Mouse (Mus musculus): ENCODE results near the gene Dand5. TPM values are rescaled to one million over a fixed set of nuclear protein-coding genes. Genes with fewer than 3 reads are reported as not detected.

Gene Dand5
- polyA plus RNA-seq (2016; fragmentation: Nextera tagmentation; extraction: Ambion mirVana) = 4.6 and 6.2 TPM in 2 replicates

DNA sequence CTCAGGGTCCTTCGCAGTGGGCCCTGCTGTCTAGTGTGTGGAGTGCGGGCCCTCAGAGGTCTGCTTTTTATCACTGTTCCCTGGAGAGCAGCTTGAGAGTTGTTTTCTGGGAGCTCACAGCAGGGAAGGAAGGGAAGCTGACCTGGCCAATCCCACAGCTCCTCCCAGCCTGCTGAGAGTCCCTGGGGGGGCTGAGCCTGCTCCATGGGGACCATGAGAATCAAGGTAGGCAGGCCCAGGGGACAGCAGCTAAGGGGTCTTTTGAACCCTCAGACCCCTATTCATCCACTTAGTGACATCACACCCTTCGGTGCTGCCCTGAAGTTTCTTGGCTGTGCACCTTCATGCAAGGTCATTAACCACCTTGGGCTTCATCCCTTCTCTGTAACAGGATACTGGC is at the start of gene Dand5:
TSS of gene Dand5 (minus strand) at position 101 of the 400 bp plus-strand sequence.
- 19% methylated on average over 3 of the region's 3 CpGs for WGBS
- peak within 1 kb of the TSS; percentile 60 for H3K4me2 ChIP-seq

DNA sequence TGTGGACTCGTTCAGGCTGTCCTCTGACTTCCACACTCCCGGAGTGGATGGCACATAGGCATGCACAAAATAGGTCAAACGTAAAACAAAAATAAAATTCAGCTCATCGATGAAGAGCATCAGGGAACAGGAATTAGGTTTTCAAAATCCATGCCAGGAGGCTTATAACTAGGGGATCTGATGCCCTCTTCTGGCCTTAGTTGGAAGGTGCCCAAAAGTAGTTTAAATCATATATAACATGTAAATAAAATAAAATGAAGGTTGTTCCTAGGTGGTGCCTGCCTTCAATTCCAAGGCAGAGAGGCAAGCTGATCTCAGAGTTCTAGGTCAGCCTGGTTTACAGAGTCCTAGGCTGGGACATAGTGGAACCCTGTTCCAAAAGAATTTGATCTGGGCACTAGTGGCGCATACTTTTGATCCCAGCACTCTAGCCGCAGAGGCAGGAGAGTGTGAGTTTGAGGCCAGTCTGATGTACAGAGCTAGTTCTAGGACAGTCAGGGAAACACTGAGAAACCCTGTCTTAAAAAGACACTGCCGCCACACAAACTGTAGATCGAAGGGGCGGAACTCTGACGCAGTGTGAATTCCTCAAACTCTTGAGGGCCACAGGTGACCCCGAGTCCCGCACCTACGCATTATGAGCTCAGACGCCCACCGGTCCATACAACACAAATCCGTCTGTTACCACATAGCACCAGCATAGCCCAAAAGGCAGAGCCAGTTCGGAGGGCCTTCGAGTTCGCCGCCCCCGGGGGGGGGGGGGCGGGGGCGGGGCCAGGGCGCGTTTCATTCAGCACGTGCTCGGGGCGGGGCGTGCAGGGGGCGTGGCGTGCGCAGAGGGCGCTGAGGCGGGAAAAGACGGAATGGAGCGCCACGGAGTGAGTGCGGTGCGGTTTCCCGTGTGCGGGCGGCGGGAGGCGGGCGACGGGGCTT is 49.0 kb upstream of the Dand5 start, which contains the start of gene Syce2:
TSS of gene Syce2 (plus strand) at position 736 of the 933 bp plus-strand sequence.
- H3K36me3 ChIP-seq = peaks cover 35% of the 10 kb centered on the region
- peaks cover 15% of the 10 kb centered on the region for H3K4me1 ChIP-seq (replicated peaks)
- H3K9me3 ChIP-seq (replicated peaks) = no peaks in the 10 kb centered on the region
- WGBS = 12% methylated on average over 45 of the region's 46 CpGs
- no peak within 1 kb of the TSS for H3K27ac ChIP-seq (ENCODE audit: poor library complexity, severe bottlenecking)
- peaks cover 4% of the 10 kb centered on the region; the same call in 1 of the 2 replicates for H3K27me3 ChIP-seq (replicated peaks)
- H3K4me2 ChIP-seq = peak within 1 kb of the TSS; percentile 95
- peak within 1 kb of the TSS; percentile 70 for H3K9ac ChIP-seq
- peak; percentile 80 for ATAC-seq (ENCODE audit: insufficient number of reproducible peaks, low FRiP score)
- peak within 1 kb of the TSS; percentile 52 for H3K4me3 ChIP-seq

More for the DNA sequence above, at the start of gene Dand5:
- H3K9ac ChIP-seq = 0 out of 2 replicates have a peak within 1 kb of the TSS, but pooled peaks have one; percentile 27
- peak within 1 kb of the TSS; percentile 16; the same call in 1 of the 2 replicates for H3K4me3 ChIP-seq
- H3K36me3 ChIP-seq = no peaks in the 10 kb centered on the region
- H3K27ac ChIP-seq (ENCODE audit: poor library complexity, severe bottlenecking) = no peak within 1 kb of the TSS
- H3K27me3 ChIP-seq (replicated peaks) = no peaks in the 10 kb centered on the region
- ATAC-seq (ENCODE audit: insufficient number of reproducible peaks, low FRiP score) = no peak
- H3K4me1 ChIP-seq (replicated peaks) = peaks cover 25% of the 10 kb centered on the region
- H3K9me3 ChIP-seq (replicated peaks) = no peaks in the 10 kb centered on the region

DNA sequence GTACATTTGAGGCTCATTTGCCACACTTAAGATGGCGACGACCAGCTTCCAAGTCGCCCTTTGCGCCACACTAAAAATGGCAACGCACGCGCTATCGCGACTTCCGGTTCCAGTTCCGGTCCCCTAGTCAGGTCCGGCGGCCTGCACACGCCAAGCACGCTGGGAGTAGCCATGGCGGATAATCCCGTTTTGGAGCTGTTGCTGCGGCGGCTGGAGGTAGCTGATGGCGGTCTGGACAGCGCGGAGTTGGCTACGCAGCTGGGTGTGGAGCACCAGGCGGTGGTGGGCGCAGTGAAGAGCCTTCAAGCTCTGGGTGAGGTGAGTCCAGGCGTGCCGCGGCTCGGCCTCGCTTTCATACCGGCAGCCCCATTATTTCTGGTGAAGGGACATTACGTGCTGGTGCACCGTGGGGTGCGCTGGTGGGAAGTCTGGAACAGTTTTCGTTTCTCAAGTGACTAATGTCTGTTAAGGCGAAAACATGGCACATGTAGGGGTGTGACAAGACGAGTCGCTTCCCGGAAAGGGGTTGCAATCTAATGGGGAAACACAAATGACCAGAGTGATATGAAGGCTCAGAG is 34.3 kb upstream of the Dand5 start, which contains the start of gene Farsa:
TSS of gene Farsa (plus strand) at position 126 of the 578 bp plus-strand sequence.
- H3K9me3 ChIP-seq (replicated peaks) = no peaks in the 10 kb centered on the region
- peak within 1 kb of the TSS; percentile 94 for H3K4me2 ChIP-seq
- H3K27me3 ChIP-seq (replicated peaks) = no peaks in the 10 kb centered on the region
- peak within 1 kb of the TSS; percentile 76 for H3K27ac ChIP-seq (ENCODE audit: poor library complexity, severe bottlenecking)
- peaks cover 12% of the 10 kb centered on the region for H3K4me1 ChIP-seq (replicated peaks)
- under 1% methylated on average over 39 of the region's 39 CpGs for WGBS
- H3K9ac ChIP-seq = peak within 1 kb of the TSS; percentile 94
- H3K4me3 ChIP-seq = peak within 1 kb of the TSS; percentile 94
- peak; percentile 89 for ATAC-seq (ENCODE audit: insufficient number of reproducible peaks, low FRiP score)
- peaks cover 30% of the 10 kb centered on the region for H3K36me3 ChIP-seq

DNA sequence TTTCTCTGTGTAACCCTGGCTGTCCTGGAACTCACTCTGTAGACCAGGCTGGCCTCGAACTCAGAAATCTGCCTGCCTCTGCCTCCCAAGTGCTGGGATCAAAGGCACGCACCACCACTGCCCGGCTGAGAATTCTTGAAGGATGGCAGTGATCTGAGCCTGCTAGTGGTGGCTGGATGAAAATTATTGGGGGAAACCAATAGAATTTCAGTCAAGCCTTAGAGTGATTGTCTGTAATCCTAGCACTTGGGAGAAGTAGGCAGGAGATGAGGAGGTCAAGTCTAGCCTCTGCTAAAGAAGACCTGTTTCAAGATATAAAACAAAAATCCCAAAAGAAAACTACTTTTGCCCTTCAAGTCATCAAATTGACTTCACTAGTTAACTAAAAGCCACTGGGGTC is 33.8 kb upstream of the Dand5 start:
- H3K27ac ChIP-seq (ENCODE audit: poor library complexity, severe bottlenecking) = no peak overlapping the region
- peaks cover 12% of the 10 kb centered on the region for H3K4me1 ChIP-seq (replicated peaks)
- no peaks in the 10 kb centered on the region for H3K27me3 ChIP-seq (replicated peaks)
- H3K36me3 ChIP-seq = peaks cover 25% of the 10 kb centered on the region
- peak overlapping the region; percentile 94; the same call in 1 of the 2 replicates for H3K4me3 ChIP-seq
- peak overlapping the region; percentile 94; the same call in 1 of the 2 replicates for H3K4me2 ChIP-seq
- no peaks in the 10 kb centered on the region for H3K9me3 ChIP-seq (replicated peaks)
- ATAC-seq (ENCODE audit: insufficient number of reproducible peaks, low FRiP score) = peak; percentile 2; the same call in 1 of the 2 replicates
- WGBS = 89% methylated on average over 3 of the region's 3 CpGs
- no peak overlapping the region for H3K9ac ChIP-seq

DNA sequence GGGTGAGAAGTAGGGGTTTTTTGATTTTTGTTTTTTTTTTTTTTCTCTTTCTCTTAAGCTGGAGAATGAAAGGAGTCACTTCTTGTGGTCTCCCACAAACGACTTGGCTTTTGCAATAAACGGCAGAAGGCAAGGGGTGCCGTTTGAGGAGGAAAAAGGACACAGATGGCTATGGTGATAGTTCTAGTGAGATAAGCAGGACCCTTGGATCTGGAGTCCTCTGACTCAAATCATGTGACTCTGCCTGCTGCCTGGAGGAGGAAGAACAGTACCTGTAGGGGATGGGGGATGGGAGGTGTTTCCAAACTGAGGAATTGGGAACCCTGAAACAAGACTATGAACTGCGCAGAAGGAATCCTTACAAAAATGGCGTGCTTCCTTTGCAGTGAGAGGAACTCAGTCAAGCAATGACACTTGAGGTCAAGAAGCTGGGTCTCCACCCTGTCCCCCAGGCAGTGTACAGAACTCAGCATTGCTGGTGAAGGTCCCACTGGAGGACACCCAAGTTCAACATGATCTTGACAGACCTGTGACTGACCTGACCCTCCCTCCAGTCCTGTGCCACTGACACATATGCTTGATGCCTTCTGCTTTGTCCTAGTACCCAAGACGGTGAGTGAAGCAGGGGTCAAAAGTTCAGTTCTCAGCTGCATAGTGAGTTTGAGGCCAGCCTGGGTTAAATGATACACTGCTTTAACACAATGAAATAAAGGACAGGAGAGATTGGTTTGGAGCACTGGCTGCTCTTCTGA is 25.2 kb upstream of the Dand5 start:
- H3K27ac ChIP-seq (ENCODE audit: poor library complexity, severe bottlenecking) = peak overlapping the region; percentile 91
- H3K4me3 ChIP-seq = peak overlapping the region; percentile 91
- ATAC-seq (ENCODE audit: insufficient number of reproducible peaks, low FRiP score) = no peak
- H3K27me3 ChIP-seq (replicated peaks) = no peaks in the 10 kb centered on the region
- peaks cover 25% of the 10 kb centered on the region for H3K36me3 ChIP-seq
- H3K4me1 ChIP-seq (replicated peaks) = peaks cover 28% of the 10 kb centered on the region
- WGBS = 36% methylated on average over 6 of the region's 6 CpGs
- H3K9me3 ChIP-seq (replicated peaks) = no peaks in the 10 kb centered on the region
- H3K4me2 ChIP-seq = peak overlapping the region; percentile 87
- H3K9ac ChIP-seq = peak overlapping the region; percentile 79

DNA sequence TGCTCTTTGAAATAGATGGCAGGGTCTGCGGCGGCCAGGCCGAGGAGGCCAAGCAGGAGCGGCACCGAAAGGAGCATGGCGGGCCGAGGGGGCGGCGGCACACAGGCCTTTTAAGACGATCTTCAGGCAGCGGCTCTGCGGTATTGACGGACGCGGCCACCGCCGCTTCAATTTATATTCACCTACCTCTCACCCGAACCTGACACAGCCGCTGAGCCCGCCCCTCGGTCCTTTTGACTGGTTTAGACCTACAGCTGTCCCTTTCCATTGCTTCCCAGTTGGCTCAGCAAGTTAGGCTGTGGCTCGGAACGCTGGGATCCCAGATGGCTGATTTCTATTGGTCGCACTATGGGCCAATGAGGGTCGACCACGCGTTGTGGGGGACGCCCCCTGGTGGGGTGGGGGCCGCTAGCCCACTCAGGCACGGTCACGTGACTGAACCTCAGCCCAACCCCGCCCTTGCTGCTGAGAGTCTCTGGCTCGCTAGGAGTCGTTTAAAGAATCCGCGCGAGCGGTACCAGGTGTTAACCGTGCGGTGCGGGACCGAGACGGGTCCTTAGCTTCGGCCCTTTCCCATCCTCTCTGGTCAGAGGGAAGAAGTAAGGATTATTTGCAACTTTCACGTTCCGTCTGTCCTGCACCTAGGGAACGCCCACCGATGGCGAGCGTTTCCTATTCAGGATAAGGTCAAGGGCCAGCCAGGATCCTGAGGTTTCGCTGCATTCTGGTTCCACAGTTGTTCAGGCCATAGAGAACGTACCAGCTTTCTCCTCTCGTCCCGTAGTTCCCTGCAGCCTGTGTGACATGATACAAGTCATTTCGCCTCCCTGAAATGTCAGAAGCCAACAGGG is 24.3 kb upstream of the Dand5 start, which contains the start of gene Calr:
TSS of gene Calr (minus strand) at position 213 of the 851 bp plus-strand sequence.
- H3K27ac ChIP-seq (ENCODE audit: poor library complexity, severe bottlenecking) = peak within 1 kb of the TSS; percentile 91
- no peaks in the 10 kb centered on the region for H3K27me3 ChIP-seq (replicated peaks)
- H3K4me3 ChIP-seq = peak within 1 kb of the TSS; percentile 91
- under 1% methylated on average over 55 of the region's 55 CpGs for WGBS
- peak within 1 kb of the TSS; percentile 96 for H3K9ac ChIP-seq
- ATAC-seq (ENCODE audit: insufficient number of reproducible peaks, low FRiP score) = peak; percentile 99
- peaks cover 34% of the 10 kb centered on the region for H3K36me3 ChIP-seq
- H3K4me2 ChIP-seq = peak within 1 kb of the TSS; percentile 87
- H3K4me1 ChIP-seq (replicated peaks) = peaks cover 28% of the 10 kb centered on the region
- H3K9me3 ChIP-seq (replicated peaks) = no peaks in the 10 kb centered on the region

DNA sequence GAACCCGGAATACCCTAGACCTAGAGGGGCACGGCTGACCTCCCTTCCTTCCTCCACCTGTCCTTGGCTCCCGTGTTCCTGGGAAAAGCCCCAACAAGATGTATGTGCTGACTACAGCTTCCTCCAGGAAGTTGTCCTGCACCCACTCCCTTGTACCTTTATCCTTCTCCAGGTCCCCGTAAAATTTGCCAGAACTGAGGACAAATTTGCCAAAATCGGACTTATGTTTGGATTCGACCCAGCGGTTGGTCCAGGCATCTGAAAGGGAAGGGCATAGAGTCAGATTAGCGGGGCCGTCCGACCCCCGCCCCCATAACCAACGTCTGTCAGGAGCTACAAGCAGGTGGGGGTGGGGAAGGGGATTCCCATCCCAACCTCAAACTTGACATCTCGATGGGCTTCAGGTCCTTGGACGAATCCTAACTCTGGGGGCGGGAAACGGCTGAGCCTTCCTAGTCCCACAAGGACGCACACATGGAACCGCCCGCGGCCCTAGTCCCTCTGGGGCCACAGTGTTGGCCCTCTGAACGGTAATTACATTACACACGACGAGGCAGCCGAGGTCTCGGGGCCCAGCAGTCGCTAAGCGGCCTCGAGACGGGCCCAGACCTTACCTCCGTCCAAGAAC is 23.6 kb upstream of the Dand5 start:
- 0% methylated on average over 30 of the region's 30 CpGs for WGBS
- Histone ChIP-seq H3K4me3 (peak overlapping the region; percentile 91), H3K27me3 (replicated peaks) (no peaks in the 10 kb centered on the region), H3K4me2 (peak overlapping the region; percentile 72), H3K4me1 (replicated peaks) (peaks cover 28% of the 10 kb centered on the region), H3K9me3 (replicated peaks) (no peaks in the 10 kb centered on the region), H3K27ac (ENCODE audit: poor library complexity, severe bottlenecking) (peak overlapping the region; percentile 81), H3K9ac (peak overlapping the region; percentile 96), H3K36me3 (peaks cover 41% of the 10 kb centered on the region)
- peak; percentile 13 for ATAC-seq (ENCODE audit: insufficient number of reproducible peaks, low FRiP score)

DNA sequence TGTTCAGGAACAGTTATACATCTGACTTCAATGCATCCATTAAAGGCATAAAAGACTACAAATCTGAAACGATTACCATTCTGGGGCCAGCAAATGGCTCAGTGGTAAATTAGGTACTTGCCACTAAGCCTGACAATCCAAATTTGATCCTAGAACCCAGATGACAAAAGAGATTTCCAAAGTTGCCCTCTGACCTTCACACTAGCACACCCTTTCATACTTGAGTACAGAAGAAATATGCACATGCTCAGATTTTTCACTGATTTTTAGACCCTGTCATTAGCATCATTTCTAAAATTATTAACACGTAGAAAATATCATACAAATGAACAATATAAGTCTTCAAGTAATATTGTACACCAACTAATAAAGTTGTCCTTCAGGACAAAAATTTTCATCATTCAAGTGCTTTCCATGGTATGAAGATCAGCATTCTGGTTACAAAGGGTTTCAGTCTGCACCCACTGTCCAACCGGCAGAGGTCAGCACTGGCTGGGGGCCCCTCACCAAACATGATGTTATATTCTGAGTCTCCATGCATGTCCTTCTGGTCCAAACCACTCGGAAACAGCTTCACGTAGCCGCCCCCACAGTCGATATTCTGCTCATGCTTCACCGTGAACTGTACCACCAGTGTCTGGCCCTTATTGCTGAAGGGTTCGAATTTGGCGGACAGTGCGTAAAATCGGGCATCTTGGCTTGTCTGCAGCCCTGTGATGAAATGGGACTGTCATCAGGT is 22.9 kb upstream of the Dand5 start:
- Histone ChIP-seq H3K4me3 (peak overlapping the region; percentile 91), H3K27ac (ENCODE audit: poor library complexity, severe bottlenecking) (peak overlapping the region; percentile 81), H3K4me1 (replicated peaks) (peaks cover 28% of the 10 kb centered on the region), H3K36me3 (peaks cover 41% of the 10 kb centered on the region), H3K4me2 (peak overlapping the region; percentile 72), H3K27me3 (replicated peaks) (no peaks in the 10 kb centered on the region), H3K9ac (peak overlapping the region; percentile 96), H3K9me3 (replicated peaks) (no peaks in the 10 kb centered on the region)
- whole genome bisulfite sequencing = 13% methylated on average over 12 of the region's 12 CpGs
- no peak for ATAC-seq (ENCODE audit: insufficient number of reproducible peaks, low FRiP score)

DNA sequence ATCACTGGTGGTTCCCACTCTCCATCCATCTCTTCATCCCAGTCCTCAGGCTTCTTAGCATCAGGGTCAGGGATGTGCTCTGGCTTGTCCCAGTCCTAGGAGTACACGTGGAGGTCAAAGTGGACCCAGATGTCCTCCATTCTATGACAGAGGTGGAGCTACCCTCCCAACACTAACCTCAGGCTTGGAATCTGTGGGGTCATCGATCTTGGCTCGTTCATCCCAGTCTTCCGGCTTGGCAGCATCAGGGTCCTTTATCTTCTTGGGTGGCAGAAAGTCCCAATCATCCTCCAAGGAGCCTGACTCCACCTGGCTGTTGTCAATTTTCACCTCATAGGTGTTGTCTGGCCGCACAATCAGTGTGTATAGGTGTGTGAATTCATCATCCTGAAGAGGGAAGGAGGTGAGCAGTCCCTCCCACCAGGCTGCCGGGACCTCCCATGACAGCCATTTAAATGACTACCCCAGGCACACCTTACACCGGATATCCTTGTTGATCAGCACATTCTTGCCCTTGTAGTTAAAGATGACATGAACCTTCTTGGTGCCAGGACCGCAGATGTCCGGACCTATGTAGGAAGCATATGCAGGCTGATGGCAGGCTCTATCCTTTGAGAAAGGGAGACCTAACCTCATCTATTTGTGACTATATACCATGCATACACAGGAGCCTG is 21.9 kb upstream of the Dand5 start:
- Histone ChIP-seq H3K27ac (ENCODE audit: poor library complexity, severe bottlenecking) (peak overlapping the region; percentile 13; the same call in 1 of the 2 replicates), H3K4me2 (peak overlapping the region; percentile 72), H3K9me3 (replicated peaks) (no peaks in the 10 kb centered on the region), H3K27me3 (replicated peaks) (no peaks in the 10 kb centered on the region), H3K36me3 (peaks cover 41% of the 10 kb centered on the region), H3K4me3 (peak overlapping the region; percentile 91), H3K9ac (peak overlapping the region; percentile 96), H3K4me1 (replicated peaks) (peaks cover 31% of the 10 kb centered on the region)
- WGBS = 83% methylated on average over 9 of the region's 9 CpGs
- no peak for ATAC-seq (ENCODE audit: insufficient number of reproducible peaks, low FRiP score)

Measured in heart, embryonic 12.5 days (tissue).